Mouse (Mus musculus) lung, adult 2 months (tissue): ENCODE data around the gene Ccdc18. TPM values are rescaled to one million over a fixed set of nuclear protein-coding genes. Genes with fewer than 3 reads are reported as not detected.

Source experiments
- DNase-seq: peaks from one replicate; pipeline ENCODE4 v3.0.0; 2022
- H3K4me1 ChIP-seq: fragments of 200-500 bp; 2 replicates; pipeline ENCODE4 v1.6.1; 2011; ENCODE audit warnings: low read length; ENCODE audit not compliant: control insufficient read depth, insufficient read depth
- H3K4me3 ChIP-seq: fragments of 200-500 bp; replicated peaks from 2 replicates; pipeline ENCODE3; 2011; ENCODE audit warnings: low read depth, mild to moderate bottlenecking, control low read depth, low read length; ENCODE audit errors: extremely low read depth
- CTCF ChIP-seq: fragments of 200-500 bp; IDR thresholded peaks from 2 replicates; pipeline ENCODE4 v1.5.1; 2011; ENCODE audit warnings: mild to moderate bottlenecking, low read length, control low read depth; ENCODE audit not compliant: insufficient read depth
- POLR2A ChIP-seq: fragments of 200-500 bp; IDR thresholded peaks from 2 replicates; pipeline ENCODE4 v1.6.1; 2011; ENCODE audit warnings: low read depth, mild to moderate bottlenecking, control low read depth, low read length, borderline replicate concordance; ENCODE audit errors: extremely low read depth
- WGBS: fragments of 180-500 bp; shearing (Covaris S2); methylation state at CpG from one replicate; pipeline ENCODE4 v1.1.7; 2018; 5-methylcytosine and 5-hydroxymethylcytosine counted together
- polyA plus RNA-seq: library from polyadenylated mRNA; depleted of rRNA; stranded (reverse); fragments of >200 nt; gene quantifications from 2 replicates; pipeline ENCODE4 v1.2.3, GENCODE M21; 2012

Gene Ccdc18
- polyA plus RNA-seq, 1 experiment, result not detected

GRCm38 (mm10) chr5:108152592-108152991 is 19.9 kb downstream of the Ccdc18 start:
- Histone ChIP-seq H3K4me3 (no peak overlapping the region), H3K4me1 (no peaks in the 10 kb centered on the region)
- no peak for TF ChIP-seq CTCF
- no peak for TF ChIP-seq POLR2A
- DNase-seq, result no peak
- 91% methylated on average over 1 of the region's 1 CpGs for WGBS

- no peak for DNase-seq
- Histone ChIP-seq H3K4me1 (no peaks in the 10 kb centered on the region), H3K4me3 (no peak overlapping the region)
- 78% methylated on average over 2 of the region's 2 CpGs for WGBS
- TF ChIP-seq CTCF (no peak), POLR2A (no peak)
These were observed 28.1 kb downstream of the Ccdc18 start for GRCm38 (mm10) chr5:108160796-108161195.

GRCm38 (mm10) chr5:108163695-108164094 is 31.0 kb downstream of the Ccdc18 start:
- 46% methylated on average over 1 of the region's 1 CpGs for WGBS
- H3K4me3 ChIP-seq, result no peak overlapping the region
- DNase-seq, result peak; percentile 31
- peak; percentile 30 for TF ChIP-seq CTCF
- TF ChIP-seq POLR2A, result no peak
- H3K4me1 ChIP-seq, result no peaks in the 10 kb centered on the region

GRCm38 (mm10) chr5:108184050-108184449 is 51.4 kb downstream of the Ccdc18 start:
- Histone ChIP-seq H3K4me1 (no peaks in the 10 kb centered on the region), H3K4me3 (no peak overlapping the region)
- TF ChIP-seq POLR2A (no peak), CTCF (no peak)
- no peak for DNase-seq
- WGBS, result 84% methylated on average over 2 of the region's 2 CpGs

GRCm38 (mm10) chr5:108188967-108189366 is 56.3 kb downstream of the Ccdc18 start:
- TF ChIP-seq POLR2A, result no peak
- TF ChIP-seq CTCF, result no peak
- Histone ChIP-seq H3K4me3 (no peak overlapping the region), H3K4me1 (no peaks in the 10 kb centered on the region)
- DNase-seq, result no peak

- no peak for DNase-seq
- no peak overlapping the region for H3K4me3 ChIP-seq
- TF ChIP-seq CTCF, result no peak
- no peak for TF ChIP-seq POLR2A
- H3K4me1 ChIP-seq, result no peaks in the 10 kb centered on the region
These were observed 73.3 kb downstream of the Ccdc18 start for GRCm38 (mm10) chr5:108206008-108206407.

GRCm38 (mm10) chr5:108211512-108211911 is 78.8 kb downstream of the Ccdc18 start:
- no peak for DNase-seq
- Histone ChIP-seq H3K4me3 (no peak overlapping the region), H3K4me1 (no peaks in the 10 kb centered on the region)
- 82% methylated on average over 4 of the region's 4 CpGs for WGBS
- TF ChIP-seq POLR2A, result no peak
- no peak for TF ChIP-seq CTCF

- Histone ChIP-seq H3K4me3 (no peak overlapping the region), H3K4me1 (no peaks in the 10 kb centered on the region)
- no peak for DNase-seq
- no peak for TF ChIP-seq CTCF
- TF ChIP-seq POLR2A, result no peak
- WGBS, result 93% methylated on average over 2 of the region's 2 CpGs
These were observed 82.3 kb downstream of the Ccdc18 start for GRCm38 (mm10) chr5:108214928-108215327.

- no peaks in the 10 kb centered on the region for H3K4me1 ChIP-seq
- no peak overlapping the region for H3K4me3 ChIP-seq
- TF ChIP-seq POLR2A (no peak), CTCF (no peak)
- no peak for DNase-seq
These were observed 91.4 kb downstream of the Ccdc18 start for GRCm38 (mm10) chr5:108224077-108224476.

- Histone ChIP-seq H3K4me3 (no peak overlapping the region), H3K4me1 (no peaks in the 10 kb centered on the region)
- DNase-seq, result no peak
- TF ChIP-seq POLR2A, result no peak
- no peak for TF ChIP-seq CTCF
These were observed 93.5 kb downstream of the Ccdc18 start for GRCm38 (mm10) chr5:108226159-108226558.

GRCm38 (mm10) chr5:108246314-108246765 is 113.7 kb downstream of the Ccdc18 start:
- TF ChIP-seq CTCF (no peak), POLR2A (no peak)
- 26% methylated on average over 3 of the region's 3 CpGs for WGBS
- DNase-seq, result no peak
- Histone ChIP-seq H3K4me3 (no peak overlapping the region), H3K4me1 (no peaks in the 10 kb centered on the region)
